Mouse (Mus musculus): Measurements from ENCODE around the gene Dnajb1. TPM values are rescaled to one million over a fixed set of nuclear protein-coding genes. Genes with fewer than 3 reads are reported as not detected.

Dnajb1 gene
- polyA plus RNA-seq, 1 experiment = 32.2 TPM

GRCm38 (mm10) chr8:83596369-83596768, 11.6 kb upstream of the Dnajb1 start:
- peaks cover 8% of the 10 kb centered on the region for H3K4me1 ChIP-seq (ENCODE audit: control insufficient read depth, insufficient read depth, low read length)
- 12% methylated on average over 3 of the region's 3 CpGs for WGBS
- H3K27ac ChIP-seq (ENCODE audit: insufficient read depth, low read depth, low read length) = no peak overlapping the region
- TF ChIP-seq POLR2A (IDR thresholded peaks at IDR 0.05; ENCODE audit: low read depth, low read length) (no peak), CTCF (conservative IDR thresholded peaks at IDR 0.05; ENCODE audit: insufficient read depth, insufficient read length, low read depth, low read length) (peak; percentile 33; the same call in 1 of the 2 replicates)
- H3K4me3 ChIP-seq (ENCODE audit: insufficient read depth, low read depth, low read length) = no peak overlapping the region
- H3K27me3 ChIP-seq (replicated peaks; ENCODE audit: control insufficient read depth, insufficient read depth, low read length) = no peaks in the 10 kb centered on the region
- DNase-seq = peak; percentile 84
- no peaks in the 10 kb centered on the region for H3K36me3 ChIP-seq (ENCODE audit: control insufficient read depth, insufficient read depth, low read length)

DNA sequence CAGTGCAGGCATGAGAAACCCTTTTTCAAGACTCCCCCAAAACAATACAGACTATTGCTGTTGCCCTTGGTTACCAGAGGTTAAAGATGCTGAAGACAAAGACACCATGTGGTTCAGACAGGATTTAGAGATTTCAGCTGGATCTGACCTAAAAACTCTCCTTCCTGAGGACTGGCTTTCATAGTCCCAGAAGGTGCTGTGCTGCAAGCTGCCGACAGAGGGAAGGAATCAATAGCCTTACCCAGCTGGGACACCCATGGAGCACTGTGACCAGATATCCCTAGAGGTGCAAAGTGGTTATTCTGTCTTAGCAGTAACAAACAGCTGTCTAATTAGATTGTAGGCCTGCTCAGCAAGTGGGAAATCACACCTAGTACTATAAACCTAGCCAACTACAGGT, 9.8 kb upstream of the Dnajb1 start:
- Histone ChIP-seq H3K36me3 (ENCODE audit: control insufficient read depth, insufficient read depth, low read length) (no peaks in the 10 kb centered on the region), H3K4me3 (ENCODE audit: insufficient read depth, low read depth, low read length) (no peak overlapping the region), H3K27me3 (replicated peaks; ENCODE audit: control insufficient read depth, insufficient read depth, low read length) (no peaks in the 10 kb centered on the region), H3K27ac (ENCODE audit: insufficient read depth, low read depth, low read length) (no peak overlapping the region), H3K4me1 (ENCODE audit: control insufficient read depth, insufficient read depth, low read length) (no peaks in the 10 kb centered on the region; the same call in 1 of the 2 replicates)
- WGBS = 14% methylated on average over 1 of the region's 1 CpGs
- DNase-seq = no peak
- no peak for TF ChIP-seq POLR2A (IDR thresholded peaks at IDR 0.05; ENCODE audit: low read depth, low read length)
- TF ChIP-seq CTCF (conservative IDR thresholded peaks at IDR 0.05; ENCODE audit: insufficient read depth, insufficient read length, low read depth, low read length) = peak; percentile 20; the same call in 1 of the 2 replicates

DNA sequence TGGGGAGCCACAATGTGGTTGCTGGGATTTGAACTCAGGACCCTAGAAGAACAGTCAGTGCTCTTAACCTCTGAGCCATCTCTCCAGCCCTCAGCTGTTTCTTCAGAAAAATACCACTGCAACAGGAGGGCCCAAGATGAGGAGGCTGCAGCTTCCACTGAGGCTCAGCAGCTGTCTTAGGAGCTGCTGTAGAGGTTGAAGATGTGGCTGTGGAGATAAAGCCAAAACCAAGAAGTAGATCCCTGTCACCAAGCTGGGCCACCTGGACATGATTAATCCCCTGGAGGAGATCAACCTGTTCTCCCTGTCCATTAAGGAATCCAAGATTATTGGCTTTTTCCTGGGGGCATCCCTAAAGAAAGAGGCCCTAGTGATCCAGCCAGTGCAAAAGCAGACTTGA, 8.2 kb upstream of the Dnajb1 start:
- no peaks in the 10 kb centered on the region for H3K36me3 ChIP-seq (ENCODE audit: control insufficient read depth, insufficient read depth, low read length)
- TF ChIP-seq POLR2A (IDR thresholded peaks at IDR 0.05; ENCODE audit: low read depth, low read length) (no peak), CTCF (conservative IDR thresholded peaks at IDR 0.05; ENCODE audit: insufficient read depth, insufficient read length, low read depth, low read length) (no peak)
- H3K4me1 ChIP-seq (ENCODE audit: control insufficient read depth, insufficient read depth, low read length) = no peaks in the 10 kb centered on the region
- H3K4me3 ChIP-seq (ENCODE audit: insufficient read depth, low read depth, low read length) = no peak overlapping the region
- H3K27ac ChIP-seq (ENCODE audit: insufficient read depth, low read depth, low read length) = no peak overlapping the region
- no peak for DNase-seq
- no peaks in the 10 kb centered on the region for H3K27me3 ChIP-seq (replicated peaks; ENCODE audit: control insufficient read depth, insufficient read depth, low read length)

- 57% methylated on average over 2 of the region's 2 CpGs for WGBS
- Histone ChIP-seq H3K27ac (ENCODE audit: insufficient read depth, low read depth, low read length) (no peak overlapping the region), H3K4me3 (ENCODE audit: insufficient read depth, low read depth, low read length) (no peak overlapping the region), H3K27me3 (replicated peaks; ENCODE audit: control insufficient read depth, insufficient read depth, low read length) (no peaks in the 10 kb centered on the region), H3K36me3 (ENCODE audit: control insufficient read depth, insufficient read depth, low read length) (no peaks in the 10 kb centered on the region), H3K4me1 (ENCODE audit: control insufficient read depth, insufficient read depth, low read length) (peaks cover 2% of the 10 kb centered on the region; the same call in 1 of the 2 replicates)
- TF ChIP-seq POLR2A (IDR thresholded peaks at IDR 0.05; ENCODE audit: low read depth, low read length) (no peak), CTCF (conservative IDR thresholded peaks at IDR 0.05; ENCODE audit: insufficient read depth, insufficient read length, low read depth, low read length) (no peak)
- no peak for DNase-seq
Measured at GRCm38 (mm10) chr8:83602650-83603029, 5.4 kb upstream of the Dnajb1 start.

DNA sequence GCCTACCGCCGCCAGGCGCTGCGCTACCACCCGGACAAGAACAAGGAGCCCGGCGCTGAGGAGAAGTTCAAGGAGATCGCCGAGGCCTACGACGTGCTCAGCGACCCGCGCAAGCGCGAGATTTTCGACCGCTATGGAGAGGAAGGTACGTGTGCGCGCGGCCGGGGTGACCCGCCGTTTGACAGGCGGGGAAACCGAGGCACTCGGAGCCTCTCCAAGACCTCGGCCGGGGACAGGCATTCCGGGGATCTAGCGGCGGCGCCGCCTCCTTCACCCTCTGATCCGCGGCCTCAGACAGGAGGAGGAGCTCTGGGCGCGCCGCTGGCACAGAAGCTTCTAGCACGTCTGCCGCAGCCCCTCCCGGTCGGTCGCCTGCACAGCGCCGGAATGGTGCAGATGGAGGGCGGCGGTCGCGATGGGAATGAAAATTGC, 421 bp downstream of the Dnajb1 start:
- Histone ChIP-seq H3K4me1 (ENCODE audit: control insufficient read depth, insufficient read depth, low read length) (peaks cover 11% of the 10 kb centered on the region), H3K36me3 (ENCODE audit: control insufficient read depth, insufficient read depth, low read length) (peaks cover 2% of the 10 kb centered on the region), H3K27me3 (replicated peaks; ENCODE audit: control insufficient read depth, insufficient read depth, low read length) (no peaks in the 10 kb centered on the region), H3K27ac (ENCODE audit: insufficient read depth, low read depth, low read length) (peak overlapping the region; percentile 74), H3K4me3 (ENCODE audit: insufficient read depth, low read depth, low read length) (peak overlapping the region; percentile 86)
- under 1% methylated on average over 51 of the region's 51 CpGs for WGBS
- TF ChIP-seq CTCF (conservative IDR thresholded peaks at IDR 0.05; ENCODE audit: insufficient read depth, insufficient read length, low read depth, low read length) (no peak), POLR2A (IDR thresholded peaks at IDR 0.05; ENCODE audit: low read depth, low read length) (no peak)
- DNase-seq = peak; percentile 93

DNA sequence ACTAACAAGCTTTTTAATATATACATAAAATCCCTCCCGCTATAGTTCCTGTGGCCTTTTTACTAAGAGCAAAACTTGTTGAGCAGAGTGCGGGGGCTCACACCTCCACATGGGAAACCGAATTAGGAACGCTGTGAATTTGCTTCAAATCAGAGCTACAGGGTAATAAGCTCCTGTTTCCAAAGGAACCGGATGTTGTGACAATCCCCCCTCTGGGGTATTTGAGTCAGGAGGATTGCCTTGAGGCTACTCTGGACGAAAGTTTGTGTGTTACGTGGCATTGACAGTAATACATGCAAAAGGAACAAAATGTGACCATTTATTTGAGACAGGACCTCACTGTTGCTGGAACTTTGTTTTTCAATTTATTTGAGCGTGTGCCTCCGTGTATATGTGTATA, 1.1 kb downstream of the Dnajb1 start:
- H3K27ac ChIP-seq (ENCODE audit: insufficient read depth, low read depth, low read length) = peak overlapping the region; percentile 74
- TF ChIP-seq POLR2A (IDR thresholded peaks at IDR 0.05; ENCODE audit: low read depth, low read length) (no peak), CTCF (conservative IDR thresholded peaks at IDR 0.05; ENCODE audit: insufficient read depth, insufficient read length, low read depth, low read length) (no peak)
- 12% methylated on average over 9 of the region's 9 CpGs for WGBS

DNA sequence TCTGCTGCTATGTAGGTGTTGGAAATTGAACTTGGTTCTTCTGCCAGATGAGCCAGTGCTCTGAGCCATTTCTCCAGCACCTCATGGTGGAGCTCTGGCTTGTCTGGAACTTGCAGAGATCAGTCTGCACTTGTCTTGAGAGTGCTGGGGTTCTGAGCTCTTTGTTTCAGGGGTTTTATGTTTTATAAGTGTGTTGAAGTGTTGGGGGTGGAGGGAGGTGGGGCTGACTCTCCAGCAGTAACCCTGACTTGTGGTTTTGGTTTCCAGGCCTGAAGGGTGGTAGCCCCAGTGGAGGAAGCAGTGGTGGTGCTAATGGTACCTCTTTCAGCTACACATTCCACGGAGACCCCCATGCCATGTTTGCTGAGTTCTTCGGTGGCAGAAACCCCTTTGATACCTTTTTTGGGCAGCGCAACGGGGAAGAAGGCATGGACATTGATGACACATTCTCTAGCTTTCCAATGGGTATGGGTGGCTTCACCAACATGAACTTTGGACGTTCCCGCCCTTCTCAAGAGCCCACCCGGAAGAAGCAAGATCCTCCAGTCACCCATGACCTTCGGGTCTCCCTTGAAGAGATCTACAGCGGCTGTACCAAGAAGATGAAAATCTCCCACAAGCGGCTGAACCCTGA, 1.7 kb downstream of the Dnajb1 start:
- 75% methylated on average over 10 of the region's 10 CpGs for WGBS
- H3K27me3 ChIP-seq (replicated peaks; ENCODE audit: control insufficient read depth, insufficient read depth, low read length) = no peaks in the 10 kb centered on the region
- peaks cover 11% of the 10 kb centered on the region for H3K4me1 ChIP-seq (ENCODE audit: control insufficient read depth, insufficient read depth, low read length)
- H3K27ac ChIP-seq (ENCODE audit: insufficient read depth, low read depth, low read length) = no peak overlapping the region
- peak overlapping the region; percentile 86; the same call in 1 of the 2 replicates for H3K4me3 ChIP-seq (ENCODE audit: insufficient read depth, low read depth, low read length)
- TF ChIP-seq CTCF (conservative IDR thresholded peaks at IDR 0.05; ENCODE audit: insufficient read depth, insufficient read length, low read depth, low read length) (no peak), POLR2A (IDR thresholded peaks at IDR 0.05; ENCODE audit: low read depth, low read length) (no peak)
- no peak for DNase-seq
- H3K36me3 ChIP-seq (ENCODE audit: control insufficient read depth, insufficient read depth, low read length) = peaks cover 2% of the 10 kb centered on the region

More for the DNA sequence above, 1.1 kb downstream of the Dnajb1 start:
- H3K4me1 ChIP-seq (ENCODE audit: control insufficient read depth, insufficient read depth, low read length) = peaks cover 11% of the 10 kb centered on the region
- H3K36me3 ChIP-seq (ENCODE audit: control insufficient read depth, insufficient read depth, low read length) = peaks cover 2% of the 10 kb centered on the region
- peak overlapping the region; percentile 86 for H3K4me3 ChIP-seq (ENCODE audit: insufficient read depth, low read depth, low read length)
- no peaks in the 10 kb centered on the region for H3K27me3 ChIP-seq (replicated peaks; ENCODE audit: control insufficient read depth, insufficient read depth, low read length)
- no peak for DNase-seq
